Mouse (Mus musculus) bone marrow macrophage, adult 2 months (primary cell): ENCODE measurements around the gene Anapc7.

Experiments
- CTCF ChIP-seq: IDR thresholded peaks from 2 replicates; pipeline ENCODE4 v1.5.1; 2012; ENCODE audit warnings: low read depth, mild to moderate bottlenecking, low read length, moderate library complexity
- POLR2A ChIP-seq: IDR thresholded peaks from 2 replicates; pipeline ENCODE4 v1.6.1; 2012; ENCODE audit warnings: mild to moderate bottlenecking, low read depth, low read length, borderline replicate concordance

DNA sequence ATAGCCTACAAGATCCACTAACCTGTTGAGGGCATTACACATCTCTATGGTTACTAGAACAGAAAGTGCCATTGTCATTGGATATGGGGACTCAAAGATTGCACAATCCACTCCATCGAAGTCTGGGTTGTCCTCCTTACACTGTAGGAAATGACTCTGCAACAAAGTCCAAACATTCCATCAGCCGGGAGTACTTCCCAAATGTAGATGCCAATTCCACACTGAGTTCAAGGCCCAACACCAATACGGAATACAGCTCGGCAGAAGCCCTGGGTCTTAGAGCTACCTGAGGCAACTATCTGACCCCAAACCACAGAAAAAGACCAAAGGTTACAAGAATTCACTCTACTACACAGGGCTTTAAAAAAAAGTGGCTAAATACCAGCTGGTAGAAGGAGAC, 36.6 kb downstream of the Anapc7 start:
- no peak for TF ChIP-seq POLR2A
- TF ChIP-seq CTCF, result no peak
